Mouse (Mus musculus): ENCODE data around the gene Pin1.
"Not testable (repeated sequence)": the region's sequence is repeated elsewhere in the genome, so short reads cannot be mapped to it uniquely, and the experiment has no call there.

Gene Pin1

GRCm38 (mm10) chr9:20662874-20663273, 11.0 kb downstream of the Pin1 start:
- DNase-seq = no peak

DNA sequence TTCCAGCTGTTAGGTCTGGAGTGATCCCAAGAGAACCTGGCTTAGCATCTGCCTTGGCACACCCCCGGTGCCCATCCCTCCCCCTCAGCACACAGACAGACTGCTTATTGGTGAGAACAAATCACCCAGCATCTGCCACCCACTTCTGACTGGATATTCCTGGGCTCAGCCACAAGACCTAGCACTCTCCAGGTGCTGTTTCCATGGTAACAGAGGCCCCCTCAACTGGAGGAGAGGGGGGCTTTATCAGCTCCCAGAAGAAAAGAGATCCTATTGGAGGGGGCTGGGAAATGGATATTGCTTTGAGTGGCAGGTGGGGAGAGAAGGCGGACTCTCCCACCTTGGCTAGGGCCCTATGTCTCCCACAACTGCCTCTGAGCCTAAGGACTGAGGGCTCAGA, 12.1 kb downstream of the Pin1 start:
- no peak for DNase-seq

GRCm38 (mm10) chr9:20664366-20664765, 12.5 kb downstream of the Pin1 start:
- DNase-seq = no peak

DNA sequence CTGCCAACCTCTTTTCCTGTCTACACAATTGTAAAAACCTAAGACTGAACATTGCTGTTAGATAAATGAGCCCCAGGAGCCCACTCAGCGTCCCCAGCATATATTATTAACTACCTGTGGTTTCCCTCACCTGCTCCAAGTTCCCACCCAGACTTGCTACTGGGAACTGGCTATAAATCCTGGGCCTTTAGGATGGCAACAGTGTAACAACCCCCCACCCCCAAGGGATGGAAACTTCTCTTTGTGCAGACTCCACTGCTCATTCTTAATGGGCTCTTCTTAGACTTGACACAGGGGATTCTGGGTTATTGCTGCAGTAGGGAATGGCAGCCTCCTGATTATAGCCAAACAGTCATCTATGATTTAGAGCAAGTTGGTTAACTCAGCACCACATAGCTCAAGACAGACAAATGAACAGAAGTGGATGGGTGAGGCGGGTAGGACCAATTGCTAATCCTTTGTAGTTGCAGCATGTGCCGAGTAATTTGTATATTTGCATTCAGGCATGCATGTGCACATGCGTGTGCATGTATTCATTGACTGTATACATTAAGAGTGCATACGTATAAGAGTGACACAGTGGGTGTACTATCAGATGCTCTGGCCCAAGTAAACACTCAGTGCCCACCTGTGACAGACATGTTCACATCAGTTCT, 13.2 kb downstream of the Pin1 start:
- no peak for DNase-seq

GRCm38 (mm10) chr9:20665925-20666324, 14.0 kb downstream of the Pin1 start:
- no peak for DNase-seq

GRCm38 (mm10) chr9:20666510-20667034, 14.7 kb downstream of the Pin1 start:
- no peak for DNase-seq

- DNase-seq = no peak
These were observed 16.2 kb downstream of the Pin1 start for GRCm38 (mm10) chr9:20668065-20668464.

DNA sequence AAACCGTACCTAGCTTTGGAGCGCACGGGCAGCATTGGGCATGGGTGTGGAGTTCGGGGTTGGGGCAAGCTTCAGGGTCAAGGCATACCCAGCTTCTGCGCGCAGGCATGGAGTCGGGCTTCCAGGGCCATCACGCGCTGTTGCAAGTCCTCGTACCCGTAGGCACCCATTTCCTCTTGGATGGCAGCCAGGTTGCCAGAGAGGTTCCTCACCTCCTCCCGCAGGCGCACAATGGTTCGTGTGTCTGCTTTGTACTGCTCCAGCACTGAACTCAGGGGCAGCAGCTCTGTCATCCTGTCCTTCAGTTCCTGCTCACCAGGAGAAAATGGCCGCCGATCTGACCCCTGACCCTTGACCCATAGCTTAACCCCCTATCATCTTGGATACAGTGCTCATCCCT, 20.2 kb downstream of the Pin1 start:
- DNase-seq = no peak

- no peak for DNase-seq
These were observed 26.0 kb downstream of the Pin1 start for GRCm38 (mm10) chr9:20677892-20678291.

DNA sequence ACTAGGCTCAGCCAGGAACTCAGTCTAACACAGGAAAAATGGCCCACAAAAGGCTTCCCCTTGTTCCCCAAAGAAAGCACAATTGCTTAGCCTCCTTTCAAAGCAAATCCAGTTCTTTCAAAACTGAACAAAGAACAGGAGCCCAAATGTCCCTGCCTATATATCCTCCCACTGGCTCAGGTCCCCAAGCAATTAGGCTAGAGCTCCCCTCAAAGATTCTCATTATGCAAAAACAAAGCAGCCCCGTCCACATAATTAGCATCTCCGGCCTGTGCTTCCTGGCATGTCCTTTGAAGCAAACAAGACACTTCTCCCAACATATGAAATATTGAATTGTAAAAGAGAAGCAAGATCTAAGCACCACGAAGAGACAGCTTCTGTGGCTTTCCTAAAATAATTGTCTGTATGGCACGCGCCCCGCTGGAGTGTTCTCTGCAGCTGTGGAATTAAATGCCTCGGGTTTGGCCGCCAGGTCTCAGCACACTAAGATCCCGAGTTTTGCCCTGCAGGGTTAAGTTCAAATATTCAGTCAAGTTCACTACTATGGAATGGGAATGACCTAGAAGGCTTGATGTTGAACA, 28.6 kb downstream of the Pin1 start:
- DNase-seq = no peak

- DNase-seq = no peak
These were observed 29.9 kb downstream of the Pin1 start for GRCm38 (mm10) chr9:20681546-20682388.

DNA sequence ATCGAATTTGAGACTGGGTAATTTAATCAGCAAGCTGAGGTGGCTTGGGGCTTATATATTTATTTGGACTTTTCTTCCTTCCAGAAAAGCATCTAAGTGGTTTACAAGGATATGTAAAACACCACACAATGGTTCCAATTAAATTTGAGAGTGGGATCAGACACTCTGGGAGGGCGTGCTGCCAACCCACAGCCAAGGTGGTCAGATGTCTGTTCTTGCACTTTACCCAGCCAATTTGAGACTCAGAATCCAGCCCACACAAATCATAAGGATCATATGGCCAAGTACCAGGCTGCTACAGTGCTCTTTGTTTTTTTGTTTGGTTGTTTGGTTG, 30.5 kb downstream of the Pin1 start:
- DNase-seq = no peak

DNA sequence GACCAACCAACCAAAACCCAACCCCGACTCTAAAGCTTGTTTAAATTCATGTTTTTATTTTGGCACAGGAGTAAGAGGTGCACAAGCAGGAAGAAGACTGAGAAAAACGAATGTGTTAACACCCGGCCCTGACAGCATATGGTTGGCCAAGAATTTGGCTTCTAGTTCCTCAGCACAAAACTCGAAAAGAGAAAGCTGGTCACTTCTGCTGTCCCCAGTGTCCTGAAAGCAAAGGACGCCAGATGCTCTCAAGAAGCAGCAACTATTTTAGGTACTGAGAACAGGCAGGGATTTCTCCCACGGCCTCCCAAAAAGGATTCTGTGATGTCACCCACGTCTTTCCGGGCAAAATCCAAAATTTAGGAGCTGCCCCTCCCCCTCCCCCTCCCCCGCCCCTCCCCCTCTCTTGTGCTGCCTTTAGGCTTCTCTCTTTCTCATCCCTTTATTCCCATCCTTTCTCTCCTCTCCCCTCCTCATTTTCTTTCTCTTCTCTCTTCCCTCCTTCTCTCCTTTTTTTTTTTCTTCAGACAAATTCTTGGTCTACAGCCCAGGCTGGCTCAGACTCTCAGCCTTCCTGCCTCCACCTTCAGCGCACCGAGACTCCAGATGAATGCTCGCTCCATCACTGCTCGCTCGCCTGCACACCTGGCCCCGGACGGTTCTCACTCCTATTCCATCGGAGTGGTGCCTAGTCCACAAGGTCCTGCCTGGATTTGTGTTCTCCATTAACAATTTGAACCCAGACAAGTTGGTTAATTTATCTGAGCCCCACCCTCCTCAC, 33.4 kb downstream of the Pin1 start:
- DNase-seq = no peak

- DNase-seq = no peak
These were observed 37.5 kb downstream of the Pin1 start for GRCm38 (mm10) chr9:20689403-20689802.

GRCm38 (mm10) chr9:20689913-20690312, 38.0 kb downstream of the Pin1 start:
- DNase-seq = no peak

GRCm38 (mm10) chr9:20690449-20690848, 38.6 kb downstream of the Pin1 start:
- DNase-seq = not testable (repeated sequence)

- DNase-seq = no peak
These were observed 41.0 kb downstream of the Pin1 start for GRCm38 (mm10) chr9:20692863-20693262.

DNA sequence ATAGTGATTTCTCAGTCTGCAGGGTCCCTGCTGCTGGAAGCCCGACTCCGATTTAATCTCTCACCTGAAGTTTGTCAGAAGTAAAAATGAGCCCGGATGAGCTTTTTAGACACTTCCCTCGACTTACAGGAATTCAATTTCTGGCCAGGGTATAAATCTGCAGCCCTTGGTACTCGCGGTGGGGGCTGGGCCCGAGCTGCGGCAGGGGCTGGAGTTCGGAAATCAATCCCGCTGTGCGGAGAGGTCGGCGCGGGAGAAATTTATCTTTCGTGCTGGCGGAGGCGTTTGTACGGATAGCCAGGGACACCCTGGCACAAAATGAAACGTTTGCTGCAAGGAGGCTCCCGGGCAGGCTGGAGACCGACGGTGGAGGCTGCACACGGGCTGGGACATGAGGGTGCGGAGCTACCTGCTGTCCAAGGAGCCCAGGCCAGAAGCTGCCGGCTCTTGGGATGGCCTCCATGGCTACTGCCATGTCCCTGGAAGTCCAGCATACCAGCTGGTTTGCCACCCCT, 42.9 kb downstream of the Pin1 start:
- DNase-seq = peak in 1 of 2 experiments; percentile 13

- DNase-seq = no peak
These were observed 44.3 kb downstream of the Pin1 start for GRCm38 (mm10) chr9:20696107-20696712.

- DNase-seq = no peak
These were observed 45.6 kb downstream of the Pin1 start for GRCm38 (mm10) chr9:20697466-20697865.

GRCm38 (mm10) chr9:20703832-20704380, 52.0 kb downstream of the Pin1 start:
- no peak for DNase-seq

DNA sequence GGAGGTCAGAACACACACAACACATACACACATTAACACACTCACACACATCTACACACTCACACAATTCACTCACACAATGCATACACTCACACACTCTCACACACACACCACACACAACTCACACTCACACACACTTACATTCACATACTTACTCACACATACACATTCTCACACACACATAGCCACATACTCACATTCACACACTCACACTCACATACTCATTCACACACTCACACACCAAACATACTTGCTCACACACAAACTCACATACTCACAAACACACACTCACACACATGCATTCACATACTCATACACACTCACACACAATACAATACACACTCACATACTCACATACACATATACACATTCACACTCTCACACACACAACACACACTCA, 53.5 kb downstream of the Pin1 start:
- DNase-seq = no peak
